8 mouse cellular contexts compared by ENCODE assay signal in the genomic region with DNA sequence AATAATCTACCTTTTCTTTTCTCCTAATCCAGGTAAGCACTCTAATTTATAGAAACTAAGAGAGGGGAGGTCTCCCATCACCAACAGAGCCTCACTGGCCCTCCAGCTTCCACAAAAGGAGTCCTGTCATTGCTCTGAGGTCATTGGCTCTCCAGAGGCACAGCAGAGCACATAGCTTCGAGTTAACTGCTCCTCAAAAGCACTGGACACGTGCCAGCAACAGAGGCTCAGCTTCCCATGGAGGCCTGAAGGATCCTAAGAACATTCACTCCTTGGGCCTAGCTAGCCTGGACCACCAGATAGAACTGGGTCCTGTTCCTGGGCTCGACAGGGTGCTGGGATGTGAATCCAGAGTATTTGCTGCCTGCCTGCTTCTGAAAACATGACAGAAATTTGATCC. TPM values are rescaled to one million over a fixed set of nuclear protein-coding genes. Genes with fewer than 3 reads are reported as not detected.
DNase-seq lines count a peak whose midpoint lies in the region; ATAC-seq lines count a peak whose summit lies in the region.
"Had no signal": no experiment of that assay in that cellular context is flagged by ENCODE, and none has a peak within 500 bp of the region (broad histone marks: within the 10 kb centered on the region; RNA-seq: fewer than 3 reads in every experiment).

No protein-coding gene starts in this region.

- no peak overlapping the region for H3K9ac ChIP-seq in kidney, embryonic 15.5 days
- H3K9ac ChIP-seq in limb, embryonic 13.5 days = no peak overlapping the region

- no peaks in the 10 kb centered on the region for H3K36me3 ChIP-seq in kidney, embryonic 15.5 days
- peaks cover 3% of the 10 kb centered on the region; the same call in 1 of the 2 replicates for H3K36me3 ChIP-seq in limb, embryonic 13.5 days
- H3K36me3 ChIP-seq: neural tube, embryonic 12.5 days had no signal

- no peak overlapping the region for H3K4me3 ChIP-seq in kidney, embryonic 15.5 days (replicated peaks)
- no peak overlapping the region for H3K4me3 ChIP-seq in limb, embryonic 13.5 days
- H3K4me3 ChIP-seq: neural tube, embryonic 12.5 days had no signal

- no peak overlapping the region for H3K27ac ChIP-seq in kidney, embryonic 15.5 days
- peak overlapping the region; percentile 16; the same call in 1 of the 2 replicates for H3K27ac ChIP-seq in limb, embryonic 13.5 days
- H3K27ac ChIP-seq: neural tube, embryonic 12.5 days had no signal

- H3K4me1 ChIP-seq in kidney, embryonic 15.5 days = peaks cover 29% of the 10 kb centered on the region
- H3K4me1 ChIP-seq in limb, embryonic 13.5 days = peaks cover 44% of the 10 kb centered on the region

- ATAC-seq in kidney, embryonic 15.5 days (replicated peaks; ENCODE audit: low FRiP score) = no peak
- ATAC-seq in limb, embryonic 13.5 days (ENCODE audit: low FRiP score, low read depth) = no peak

- DNase-seq in kidney, adult 18-20 months = peak; percentile 56
- DNase-seq in adipocyte (ENCODE audit: low spot score) (peak; percentile 54), liver (no peak)
- peak; percentile 65 for DNase-seq in cerebellum, adult 9-11 months
- no peak for DNase-seq in layer of hippocampus, adult 9-11 months

- H3K4me2 ChIP-seq in kidney, embryonic 15.5 days = no peak overlapping the region
- H3K4me2 ChIP-seq in limb, embryonic 13.5 days (replicated peaks) = no peak overlapping the region
- H3K4me2 ChIP-seq: neural tube, embryonic 12.5 days had no signal

- H3K27me3 ChIP-seq in kidney, embryonic 15.5 days = no peaks in the 10 kb centered on the region
- no peaks in the 10 kb centered on the region for H3K27me3 ChIP-seq in limb, embryonic 13.5 days
- H3K27me3 ChIP-seq: neural tube, embryonic 12.5 days had no signal

- 21% methylated on average over 3 of the region's 3 CpGs for WGBS in kidney, embryonic 15.5 days
- 31% methylated on average over 3 of the region's 3 CpGs for WGBS in limb, embryonic 13.5 days

- H3K9me3 ChIP-seq in kidney, embryonic 15.5 days (replicated peaks) = no peaks in the 10 kb centered on the region
- H3K9me3 ChIP-seq in limb, embryonic 13.5 days = no peaks in the 10 kb centered on the region
- H3K9me3 ChIP-seq: neural tube, embryonic 12.5 days had no signal

RNA-seq across cellular contexts. Expression of a gene that starts 21.8 kb away (rescaled TPM):
- 7.5 and 7.8 TPM in 2 replicates for polyA plus RNA-seq in kidney, embryonic 15.5 days (2015; fragmentation: Nextera tagmentation; extraction: Ambion mirVana)
- polyA plus RNA-seq in limb, embryonic 13.5 days (2015; fragmentation: Nextera tagmentation; extraction: Ambion mirVana) = 10.7 and 10.9 TPM in 2 replicates

Comparison
In these comparisons a context has a peak if more than half of its experiments do, and no peak if none do; other contexts are left out.
1. DNase-seq: peak in kidney, adult 18-20 months (single experiment), adipocyte (single experiment) and cerebellum, adult 9-11 months (single experiment); none in liver (single experiment) and layer of hippocampus, adult 9-11 months (single experiment).